Mouse (Mus musculus): Measurements from ENCODE around the gene Megf8.

The Megf8 gene

DNA sequence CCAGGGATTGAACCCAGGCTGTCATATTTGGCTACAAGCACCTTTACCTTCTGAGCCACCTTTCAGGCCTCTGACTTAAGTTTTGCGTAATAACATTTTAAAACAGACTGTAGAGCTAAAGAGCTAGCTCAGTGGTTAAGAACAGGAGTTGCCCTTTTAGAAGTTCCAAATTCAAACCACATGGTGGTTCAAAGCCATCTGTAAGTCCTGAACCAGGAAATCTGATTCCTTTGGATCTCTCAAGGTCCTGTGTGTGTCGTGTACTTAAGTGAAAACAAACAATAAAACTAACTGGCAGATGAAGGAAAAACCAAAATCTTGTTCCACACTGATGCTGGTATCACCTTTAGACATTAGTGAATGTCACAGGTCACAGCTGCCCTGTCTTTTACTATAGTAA is 84.6 kb downstream of the Megf8 start:
- DNase-seq (ENCODE audit: low read depth, low spot score): no peak

DNA sequence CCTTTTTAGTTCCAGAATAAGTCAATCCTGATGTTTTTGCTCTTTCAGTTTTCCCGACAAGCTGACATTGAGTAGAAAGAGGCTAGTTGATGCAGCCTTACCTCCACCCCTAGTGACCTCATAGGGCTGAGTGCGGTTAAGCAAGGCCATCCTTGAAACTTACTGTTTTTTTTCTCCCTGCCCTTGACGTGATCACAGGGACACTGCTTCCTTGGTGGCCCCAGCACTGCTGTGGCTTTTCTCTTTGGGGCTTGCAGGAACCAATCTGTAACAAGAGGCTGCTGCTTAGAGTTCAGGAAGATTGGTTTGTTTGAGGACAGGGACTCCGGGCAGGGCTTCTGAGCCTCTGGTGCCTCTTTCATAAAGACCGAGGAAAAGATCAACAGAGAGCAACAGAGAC is 85.0 kb downstream of the Megf8 start:
- no peak for DNase-seq (ENCODE audit: low read depth, low spot score)

DNA sequence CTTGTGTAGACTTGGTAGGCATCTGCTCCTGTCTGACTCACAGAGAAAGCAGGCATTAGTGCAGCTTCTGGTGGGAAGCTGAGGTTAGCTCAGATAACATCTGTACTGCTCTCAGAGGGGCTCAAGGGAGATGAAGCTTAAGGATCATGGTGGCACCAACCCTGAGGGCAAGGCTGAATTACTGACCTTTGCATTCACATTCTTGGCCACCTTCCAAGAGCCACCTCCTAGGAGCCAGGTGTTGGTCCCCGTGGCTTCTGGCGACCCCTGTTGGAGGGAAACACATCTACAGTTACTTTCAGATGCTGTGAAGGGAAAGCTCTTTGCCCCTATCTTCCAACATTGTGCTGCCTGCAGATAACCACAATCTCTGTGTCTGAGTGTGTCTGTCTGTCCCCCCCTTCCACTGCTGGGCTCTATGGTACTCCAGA is 85.7 kb downstream of the Megf8 start:
- DNase-seq (ENCODE audit: low read depth, low spot score): no peak

DNA sequence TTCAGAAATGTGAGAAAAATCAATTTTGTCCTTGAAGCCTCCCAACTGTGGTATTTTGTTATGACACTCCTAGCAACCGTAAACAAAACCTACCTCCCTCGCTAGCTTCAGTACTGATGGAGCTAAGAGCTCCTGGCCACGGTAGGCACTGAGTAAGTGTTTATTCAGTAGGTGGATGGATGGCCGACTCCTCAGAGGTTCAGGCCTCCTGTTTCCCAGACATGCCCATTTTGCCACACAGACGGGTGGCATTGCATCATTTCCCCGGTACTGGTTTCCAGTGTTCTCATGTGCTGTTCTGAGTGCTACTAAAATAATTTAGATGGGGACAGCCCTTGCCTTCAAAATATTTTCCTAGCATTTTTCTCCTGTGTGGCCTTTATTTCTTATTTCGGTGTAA is 89.5 kb downstream of the Megf8 start:
- no peak for DNase-seq (ENCODE audit: low read depth, low spot score)

DNA sequence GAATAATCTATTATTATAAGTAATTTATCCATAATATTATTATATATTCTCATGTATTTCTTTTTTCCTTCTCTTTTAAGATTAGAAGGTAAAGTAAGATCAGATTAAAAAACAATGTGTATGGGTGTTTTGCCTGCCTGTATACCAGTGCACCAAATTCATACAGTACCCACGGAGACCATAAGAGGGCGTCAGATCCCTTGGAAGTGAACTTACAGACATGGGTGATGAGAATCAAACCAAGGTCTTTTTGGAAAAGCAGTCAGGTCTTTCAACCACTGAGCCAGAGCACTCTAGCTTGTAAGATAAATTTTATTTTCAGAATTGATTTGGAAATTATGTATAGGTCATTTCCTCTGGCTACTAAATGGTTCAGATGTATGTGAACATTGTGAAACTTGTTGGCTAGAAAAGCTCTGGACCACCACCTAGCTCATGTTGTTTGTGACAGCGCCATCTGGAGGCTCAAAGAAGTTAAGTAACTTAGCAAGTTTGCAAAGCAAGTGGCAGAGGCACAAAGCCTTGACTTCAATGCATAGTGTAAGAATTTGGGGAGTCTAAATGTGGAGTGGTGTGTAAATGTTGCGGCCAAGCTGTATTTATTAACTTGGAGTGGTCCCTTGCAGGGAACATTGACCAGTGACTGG is 92.3 kb downstream of the Megf8 start:
- DNase-seq (ENCODE audit: low read depth, low spot score): no peak

DNA sequence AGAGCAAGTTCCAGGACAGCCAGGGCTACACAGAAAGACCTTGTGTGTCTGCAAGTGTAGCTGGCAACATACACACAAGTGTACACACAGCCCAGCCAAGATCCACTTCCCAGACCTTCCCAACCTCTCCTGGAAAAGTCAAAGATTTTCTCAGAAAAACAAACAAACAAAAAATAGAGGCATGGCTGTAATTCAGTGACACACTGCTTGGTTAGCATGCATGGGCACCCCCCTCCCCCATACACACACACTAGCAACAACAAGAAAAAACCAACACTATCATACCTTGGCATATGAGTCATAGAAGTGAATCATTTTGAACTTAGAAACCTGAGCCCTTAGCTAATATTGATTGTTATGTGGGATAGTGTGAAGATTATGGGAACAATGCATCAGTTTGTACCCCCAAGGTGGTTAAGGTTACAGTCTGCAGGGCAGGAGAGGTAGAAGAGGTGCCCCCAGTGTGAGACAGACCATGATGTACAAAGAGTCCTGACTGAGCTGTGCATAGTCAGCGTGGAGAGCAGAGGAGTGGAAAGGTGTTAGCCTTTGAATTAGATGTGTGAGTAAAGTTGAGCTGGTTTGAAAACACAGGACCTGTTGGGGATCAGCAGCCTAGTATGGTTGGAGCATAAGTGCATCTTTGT is 94.1 kb downstream of the Megf8 start:
- no peak for DNase-seq (ENCODE audit: low read depth, low spot score)

DNA sequence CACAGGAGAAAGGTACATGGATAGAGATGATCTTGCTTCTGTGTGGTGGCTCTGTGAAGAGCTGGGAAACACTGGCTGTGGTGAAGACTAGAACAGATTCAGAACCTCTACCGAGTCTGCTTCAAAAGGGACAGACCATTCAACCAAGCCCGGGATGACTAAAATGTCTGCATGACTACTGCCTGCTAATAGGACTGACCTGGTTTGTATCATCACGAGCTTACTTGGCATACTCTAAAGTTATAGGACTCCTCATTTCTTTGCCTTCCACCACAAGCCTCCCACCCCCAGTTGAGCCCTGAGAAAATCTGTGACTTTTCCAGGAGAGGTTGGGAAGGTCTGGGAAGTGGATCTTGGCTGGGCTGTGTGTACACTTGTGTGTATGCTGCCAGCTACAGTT is 94.9 kb downstream of the Megf8 start:
- DNase-seq (ENCODE audit: low read depth, low spot score): no peak

DNA sequence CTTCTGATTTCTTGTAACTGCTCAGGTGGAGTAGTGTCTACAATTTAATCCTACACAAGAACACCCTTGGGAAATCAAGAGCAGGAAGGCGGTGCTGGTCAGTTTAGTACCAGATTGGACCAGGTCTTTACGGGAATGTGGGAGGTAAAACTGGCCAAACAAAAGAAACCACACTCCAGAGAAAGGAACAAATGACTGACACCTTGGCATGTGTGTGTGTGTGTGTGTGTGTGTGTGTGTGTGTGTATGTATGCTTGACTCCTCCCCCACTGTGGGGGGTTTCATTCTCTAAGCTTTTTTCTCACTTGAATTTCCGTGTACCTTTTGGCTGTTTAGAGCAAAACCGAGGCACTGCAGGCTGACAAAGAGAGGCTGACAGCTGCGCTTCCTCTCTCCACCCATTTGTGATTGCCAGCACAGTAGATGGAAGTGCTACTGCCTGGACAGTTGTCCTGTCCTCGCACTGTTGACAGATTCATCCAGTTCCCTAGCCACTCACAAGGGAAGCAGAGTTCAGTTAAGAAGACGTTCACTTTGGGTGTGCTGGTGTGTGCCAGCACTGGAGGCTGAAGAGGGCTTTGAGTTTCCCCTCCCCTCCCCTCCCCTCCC is 96.0 kb downstream of the Megf8 start, which contains the start of gene Cxcl17:
Cxcl17 (minus strand) TSS at position 54 of the 609 bp plus-strand sequence.
- no peak for DNase-seq (ENCODE audit: low read depth, low spot score)

All from brain, embryonic 18.5 days (tissue).